Mouse (Mus musculus): Measurements from ENCODE around the gene F10. TPM values are rescaled to one million over a fixed set of nuclear protein-coding genes. Genes with fewer than 3 reads are reported as not detected.

F10 gene
- polyA plus RNA-seq (2015; fragmentation: Nextera tagmentation; extraction: Ambion mirVana) = 0.35 and 0.42 TPM in 2 replicates

- H3K27ac ChIP-seq = no peak within 1 kb of the TSS
- H3K9ac ChIP-seq (replicated peaks) = no peak within 1 kb of the TSS
- no peaks in the 10 kb centered on the region for H3K9me3 ChIP-seq
- no peaks in the 10 kb centered on the region for H3K4me1 ChIP-seq (replicated peaks)
- H3K27me3 ChIP-seq = no peaks in the 10 kb centered on the region
- H3K36me3 ChIP-seq = no peaks in the 10 kb centered on the region
- no peak within 1 kb of the TSS for H3K4me2 ChIP-seq (replicated peaks)
- ATAC-seq = no peak
- 81% methylated on average over 7 of the region's 7 CpGs for WGBS
- no peak within 1 kb of the TSS for H3K4me3 ChIP-seq (replicated peaks)
Measured at GRCm38 (mm10) chr8:13037015-13037414, at the start of gene F10. Gene F10 (plus strand): TSS chr8:13037308.

- Histone ChIP-seq H3K4me1 (replicated peaks) (no peaks in the 10 kb centered on the region), H3K9me3 (no peaks in the 10 kb centered on the region), H3K9ac (replicated peaks) (no peak overlapping the region), H3K27me3 (no peaks in the 10 kb centered on the region), H3K4me3 (replicated peaks) (no peak overlapping the region), H3K4me2 (replicated peaks) (no peak overlapping the region), H3K27ac (no peak overlapping the region), H3K36me3 (peaks cover 87% of the 10 kb centered on the region)
- ATAC-seq = no peak
- 82% methylated on average over 8 of the region's 8 CpGs for WGBS
Measured at GRCm38 (mm10) chr8:12987571-12987970, 49.5 kb upstream of the F10 start.

GRCm38 (mm10) chr8:12988722-12989430 is 48.2 kb upstream of the F10 start:
- Histone ChIP-seq H3K27me3 (no peaks in the 10 kb centered on the region), H3K4me1 (replicated peaks) (no peaks in the 10 kb centered on the region), H3K36me3 (peaks cover 90% of the 10 kb centered on the region), H3K9me3 (no peaks in the 10 kb centered on the region), H3K4me3 (replicated peaks) (no peak overlapping the region), H3K9ac (replicated peaks) (no peak overlapping the region), H3K27ac (no peak overlapping the region), H3K4me2 (replicated peaks) (no peak overlapping the region)
- WGBS = 84% methylated on average over 13 of the region's 13 CpGs
- no peak for ATAC-seq

- no peak overlapping the region for H3K27ac ChIP-seq
- H3K9me3 ChIP-seq = no peaks in the 10 kb centered on the region
- no peak overlapping the region for H3K4me3 ChIP-seq (replicated peaks)
- no peak overlapping the region for H3K9ac ChIP-seq (replicated peaks)
- peaks cover 89% of the 10 kb centered on the region for H3K36me3 ChIP-seq
- no peaks in the 10 kb centered on the region for H3K27me3 ChIP-seq
- WGBS = 88% methylated on average over 10 of the region's 10 CpGs
- ATAC-seq = no peak
- no peak overlapping the region for H3K4me2 ChIP-seq (replicated peaks)
- H3K4me1 ChIP-seq (replicated peaks) = no peaks in the 10 kb centered on the region
Measured at GRCm38 (mm10) chr8:12991411-12991810, 45.7 kb upstream of the F10 start.

- Histone ChIP-seq H3K27ac (no peak overlapping the region), H3K27me3 (no peaks in the 10 kb centered on the region), H3K9me3 (no peaks in the 10 kb centered on the region), H3K9ac (replicated peaks) (no peak overlapping the region), H3K4me1 (replicated peaks) (no peaks in the 10 kb centered on the region), H3K4me2 (replicated peaks) (no peak overlapping the region), H3K4me3 (replicated peaks) (no peak overlapping the region), H3K36me3 (peaks cover 91% of the 10 kb centered on the region)
- 85% methylated on average over 5 of the region's 5 CpGs for WGBS
- ATAC-seq = no peak
Measured at GRCm38 (mm10) chr8:12994468-12994867, 42.6 kb upstream of the F10 start.

- no peak overlapping the region for H3K4me3 ChIP-seq (replicated peaks)
- H3K27ac ChIP-seq = no peak overlapping the region
- no peak for ATAC-seq
- H3K4me1 ChIP-seq (replicated peaks) = no peaks in the 10 kb centered on the region
- no peaks in the 10 kb centered on the region for H3K27me3 ChIP-seq
- H3K36me3 ChIP-seq = peaks cover 92% of the 10 kb centered on the region
- whole genome bisulfite sequencing = 71% methylated on average over 5 of the region's 5 CpGs
- H3K9ac ChIP-seq (replicated peaks) = no peak overlapping the region
- H3K4me2 ChIP-seq (replicated peaks) = no peak overlapping the region
- H3K9me3 ChIP-seq = no peaks in the 10 kb centered on the region
Measured at GRCm38 (mm10) chr8:12995481-12995880, 41.6 kb upstream of the F10 start.

GRCm38 (mm10) chr8:12996831-12997275 is 40.3 kb upstream of the F10 start:
- no peak overlapping the region for H3K4me2 ChIP-seq (replicated peaks)
- no peaks in the 10 kb centered on the region for H3K27me3 ChIP-seq
- H3K4me1 ChIP-seq (replicated peaks) = no peaks in the 10 kb centered on the region
- H3K4me3 ChIP-seq (replicated peaks) = no peak overlapping the region
- no peak for ATAC-seq
- H3K27ac ChIP-seq = no peak overlapping the region
- no peak overlapping the region for H3K9ac ChIP-seq (replicated peaks)
- WGBS = 86% methylated on average over 8 of the region's 8 CpGs
- no peaks in the 10 kb centered on the region for H3K9me3 ChIP-seq
- H3K36me3 ChIP-seq = peaks cover 93% of the 10 kb centered on the region

GRCm38 (mm10) chr8:12998331-12998730 is 38.8 kb upstream of the F10 start:
- no peak overlapping the region for H3K4me2 ChIP-seq (replicated peaks)
- no peak overlapping the region for H3K4me3 ChIP-seq (replicated peaks)
- no peaks in the 10 kb centered on the region for H3K27me3 ChIP-seq
- no peak overlapping the region for H3K27ac ChIP-seq
- ATAC-seq = no peak
- no peaks in the 10 kb centered on the region for H3K9me3 ChIP-seq
- no peaks in the 10 kb centered on the region for H3K4me1 ChIP-seq (replicated peaks)
- no peak overlapping the region for H3K9ac ChIP-seq (replicated peaks)
- peaks cover 99% of the 10 kb centered on the region for H3K36me3 ChIP-seq
- WGBS = 90% methylated on average over 8 of the region's 8 CpGs

GRCm38 (mm10) chr8:12999793-13000192 is 37.3 kb upstream of the F10 start:
- ATAC-seq = no peak
- H3K4me3 ChIP-seq (replicated peaks) = no peak overlapping the region
- no peaks in the 10 kb centered on the region for H3K9me3 ChIP-seq
- no peak overlapping the region for H3K9ac ChIP-seq (replicated peaks)
- 91% methylated on average over 9 of the region's 9 CpGs for WGBS
- H3K27me3 ChIP-seq = no peaks in the 10 kb centered on the region
- H3K4me2 ChIP-seq (replicated peaks) = no peak overlapping the region
- no peak overlapping the region for H3K27ac ChIP-seq
- peaks cover 99% of the 10 kb centered on the region for H3K36me3 ChIP-seq
- H3K4me1 ChIP-seq (replicated peaks) = no peaks in the 10 kb centered on the region

- no peaks in the 10 kb centered on the region for H3K27me3 ChIP-seq
- no peak for ATAC-seq
- H3K4me1 ChIP-seq (replicated peaks) = no peaks in the 10 kb centered on the region
- H3K9me3 ChIP-seq = no peaks in the 10 kb centered on the region
- H3K9ac ChIP-seq (replicated peaks) = no peak overlapping the region
- H3K27ac ChIP-seq = no peak overlapping the region
- 91% methylated on average over 4 of the region's 4 CpGs for WGBS
- H3K36me3 ChIP-seq = peaks cover 100% of the 10 kb centered on the region
- no peak overlapping the region for H3K4me2 ChIP-seq (replicated peaks)
- H3K4me3 ChIP-seq (replicated peaks) = no peak overlapping the region
Measured at GRCm38 (mm10) chr8:13007458-13007857, 29.6 kb upstream of the F10 start.

- Histone ChIP-seq H3K4me2 (replicated peaks) (no peak overlapping the region), H3K4me1 (replicated peaks) (no peaks in the 10 kb centered on the region), H3K4me3 (replicated peaks) (no peak overlapping the region), H3K27me3 (no peaks in the 10 kb centered on the region), H3K36me3 (peaks cover 100% of the 10 kb centered on the region), H3K9ac (replicated peaks) (no peak overlapping the region), H3K9me3 (no peaks in the 10 kb centered on the region), H3K27ac (no peak overlapping the region)
- no peak for ATAC-seq
- WGBS = 74% methylated on average over 4 of the region's 4 CpGs
Measured at GRCm38 (mm10) chr8:13010313-13010712, 26.8 kb upstream of the F10 start.

GRCm38 (mm10) chr8:13019560-13019959 is 17.5 kb upstream of the F10 start:
- Histone ChIP-seq H3K27ac (no peak overlapping the region), H3K4me2 (replicated peaks) (no peak overlapping the region), H3K9me3 (no peaks in the 10 kb centered on the region), H3K36me3 (peaks cover 68% of the 10 kb centered on the region), H3K9ac (replicated peaks) (no peak overlapping the region), H3K4me3 (replicated peaks) (no peak overlapping the region), H3K4me1 (replicated peaks) (no peaks in the 10 kb centered on the region), H3K27me3 (no peaks in the 10 kb centered on the region)
- ATAC-seq = no peak
- 70% methylated on average over 4 of the region's 4 CpGs for WGBS

GRCm38 (mm10) chr8:13021830-13022229 is 15.3 kb upstream of the F10 start:
- no peak overlapping the region for H3K27ac ChIP-seq
- H3K4me2 ChIP-seq (replicated peaks) = no peak overlapping the region
- no peak for ATAC-seq
- no peak overlapping the region for H3K9ac ChIP-seq (replicated peaks)
- H3K27me3 ChIP-seq = no peaks in the 10 kb centered on the region
- WGBS = 95% methylated on average over 8 of the region's 8 CpGs
- H3K4me3 ChIP-seq (replicated peaks) = no peak overlapping the region
- H3K4me1 ChIP-seq (replicated peaks) = no peaks in the 10 kb centered on the region
- peaks cover 50% of the 10 kb centered on the region for H3K36me3 ChIP-seq
- no peaks in the 10 kb centered on the region for H3K9me3 ChIP-seq
